Mouse (Mus musculus): ENCODE measurements around the gene Ptpn7.
A peak's percentile ranks its signal among the peaks of the same experiment; 100 is the strongest.
"Not testable (repeated sequence)": the region's sequence is repeated elsewhere in the genome, so short reads cannot be mapped to it uniquely, and the experiment has no call there.

Ptpn7 gene

GRCm38 (mm10) chr1:135132473-135132872 lies at the start of gene Ptpn7:
Gene Ptpn7 (plus strand): TSS chr1:135132700.
- DNase-seq, result peak; percentile 87 to 91

- DNase-seq, result no peak
Observed at GRCm38 (mm10) chr1:135083465-135083864, 49.0 kb upstream of the Ptpn7 start.

DNA sequence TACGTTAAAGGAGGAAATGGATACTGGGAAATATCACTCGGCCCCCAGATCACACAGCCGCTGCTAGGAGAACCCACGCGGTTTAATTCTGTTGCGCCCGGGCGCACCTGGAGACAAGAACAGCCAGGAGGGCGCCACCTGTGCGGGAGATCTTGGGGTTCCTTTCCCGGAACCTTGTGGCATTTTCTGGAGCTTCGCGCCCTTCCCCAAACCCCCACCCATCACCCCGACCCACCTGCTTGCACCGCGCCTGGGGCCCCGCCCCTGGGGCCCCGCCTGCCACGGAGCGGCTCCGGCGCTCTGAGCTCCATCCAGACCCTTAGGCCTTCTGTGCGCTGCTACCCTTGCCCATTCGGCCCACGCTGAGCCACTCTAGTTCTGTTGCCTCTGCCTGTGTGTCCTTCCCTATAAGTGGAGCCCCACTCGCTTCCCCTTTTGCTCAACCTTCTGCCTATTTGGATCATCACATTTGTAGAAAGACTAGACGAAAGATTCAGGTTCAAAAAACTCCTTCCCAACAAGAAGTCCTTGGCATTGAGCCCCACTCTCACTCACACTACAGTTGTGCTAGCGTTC lies 47.1 kb upstream of the Ptpn7 start:
- no peak for DNase-seq

DNA sequence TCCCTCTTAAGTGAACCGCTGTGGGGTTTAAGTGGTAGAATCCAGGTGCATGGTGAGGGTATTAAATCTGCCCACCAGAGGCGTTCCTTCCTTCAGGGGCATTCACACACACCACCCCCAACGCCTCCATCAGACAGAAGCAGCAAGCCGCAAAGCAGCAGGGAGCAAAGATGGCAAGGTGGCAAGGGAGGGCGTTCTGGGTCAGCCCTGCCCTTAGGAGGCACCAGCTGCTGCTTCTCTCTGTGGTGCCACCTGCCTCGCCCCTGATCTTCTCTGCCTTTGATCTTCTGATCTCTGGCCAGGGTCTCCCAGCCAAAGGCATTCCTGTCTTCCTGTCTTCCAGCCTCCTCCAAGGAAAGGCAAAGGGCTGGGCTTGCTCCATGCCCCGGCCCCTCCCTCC lies 46.5 kb upstream of the Ptpn7 start:
- DNase-seq, result no peak

DNA sequence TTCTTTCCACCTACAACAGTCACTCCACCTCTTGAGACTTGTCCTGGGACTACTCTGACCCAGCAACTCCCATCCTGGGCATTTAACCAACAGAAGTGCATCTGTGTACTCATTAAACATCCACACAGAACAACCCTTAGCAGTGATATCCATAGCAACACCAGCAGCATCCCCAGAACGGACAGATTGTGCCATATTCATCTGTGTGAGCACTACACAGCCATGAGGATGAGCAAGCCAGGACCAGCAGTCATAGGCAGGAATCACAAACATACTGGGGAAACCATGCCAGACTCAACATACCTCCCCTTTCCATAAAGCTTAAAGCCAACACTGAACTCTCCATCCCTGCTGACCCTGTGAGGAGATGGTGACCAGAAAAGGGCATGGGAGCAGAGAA lies 45.1 kb upstream of the Ptpn7 start:
- no peak for DNase-seq

DNA sequence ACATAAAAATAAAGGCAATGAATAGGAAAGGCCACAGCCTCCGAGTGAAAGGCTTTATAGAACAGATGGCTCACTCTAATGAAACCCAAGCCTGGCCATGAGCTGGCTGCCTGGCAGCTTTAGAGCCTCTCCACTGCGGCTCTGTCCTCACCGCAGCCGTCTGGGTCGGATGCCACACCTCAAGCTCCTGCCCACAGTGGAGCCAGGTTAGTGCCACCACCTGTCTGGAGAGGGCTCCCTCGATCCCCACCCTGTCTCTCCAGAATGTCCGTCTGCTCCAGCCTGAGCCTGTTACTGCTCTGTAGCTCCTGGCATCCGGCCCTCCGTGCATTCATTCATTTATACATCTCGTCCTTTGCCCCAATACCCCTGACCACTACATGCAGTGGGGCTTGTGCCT lies 42.9 kb upstream of the Ptpn7 start:
- DNase-seq, result no peak

DNA sequence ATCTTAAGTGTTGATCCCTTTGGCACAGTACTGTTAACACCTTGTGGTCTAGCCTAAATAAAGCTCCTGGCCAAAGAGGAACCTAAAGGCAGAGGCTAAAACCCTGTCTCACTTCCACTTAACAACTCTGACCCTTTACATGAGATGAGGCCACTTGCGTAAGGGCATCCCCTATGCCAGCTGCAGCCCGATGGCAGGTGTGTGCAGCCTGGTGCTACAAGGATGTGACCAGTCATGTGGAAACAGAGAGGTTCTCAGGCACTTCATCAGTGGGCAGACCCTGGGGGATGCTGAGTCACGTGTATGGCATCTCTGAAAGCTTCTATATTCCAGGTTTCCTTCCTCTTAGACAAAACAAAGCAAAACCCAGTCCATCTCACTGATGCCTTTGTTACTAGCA lies 41.6 kb upstream of the Ptpn7 start:
- DNase-seq, result no peak

- DNase-seq, result peak in 1 of 2 experiments; percentile 52
Observed at GRCm38 (mm10) chr1:135094723-135095122, 37.8 kb upstream of the Ptpn7 start.

- peak; percentile 47 to 57 for DNase-seq
Observed at GRCm38 (mm10) chr1:135095189-135095588, 37.3 kb upstream of the Ptpn7 start.

DNA sequence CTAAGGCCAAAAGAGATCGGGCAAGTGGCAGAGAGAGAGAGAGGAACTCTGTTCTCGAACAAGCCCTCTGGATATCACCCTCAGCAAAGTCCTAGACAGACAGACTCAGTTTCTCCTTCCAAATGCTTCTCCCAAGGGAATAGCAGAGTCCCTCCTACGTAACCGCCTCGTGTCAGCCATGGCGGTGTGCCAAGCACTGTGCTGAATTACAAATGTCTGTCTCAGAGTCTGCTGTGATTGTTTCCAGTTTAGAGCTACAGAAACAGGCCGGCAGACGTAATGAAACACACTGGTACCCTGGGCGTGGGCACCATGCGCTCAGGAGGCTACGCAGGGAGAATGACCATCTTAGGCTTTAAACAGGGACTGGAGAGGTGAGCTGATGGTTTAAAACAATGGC lies 36.2 kb upstream of the Ptpn7 start:
- no peak for DNase-seq

DNA sequence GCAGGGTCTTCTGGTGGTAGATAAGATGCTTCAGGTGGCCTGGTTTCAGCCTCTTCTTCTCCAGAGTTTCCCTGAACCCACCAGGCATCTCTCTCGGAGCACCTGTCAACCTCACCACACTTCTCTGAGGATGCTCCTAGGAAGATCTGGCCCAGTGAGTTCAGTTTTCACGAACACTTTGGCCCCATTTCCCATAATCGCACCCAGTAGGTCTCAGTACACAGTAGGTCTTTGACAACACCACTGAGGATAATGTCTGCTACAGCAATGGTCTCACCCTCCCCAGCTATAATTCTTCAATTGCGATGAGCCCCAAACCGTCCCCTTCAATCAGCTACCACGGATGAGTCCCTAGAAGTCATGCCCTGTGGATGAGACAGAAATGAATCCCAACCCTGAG lies 35.1 kb upstream of the Ptpn7 start:
- DNase-seq, result no peak

- no peak for DNase-seq
Observed at GRCm38 (mm10) chr1:135098441-135098840, 34.1 kb upstream of the Ptpn7 start.

DNA sequence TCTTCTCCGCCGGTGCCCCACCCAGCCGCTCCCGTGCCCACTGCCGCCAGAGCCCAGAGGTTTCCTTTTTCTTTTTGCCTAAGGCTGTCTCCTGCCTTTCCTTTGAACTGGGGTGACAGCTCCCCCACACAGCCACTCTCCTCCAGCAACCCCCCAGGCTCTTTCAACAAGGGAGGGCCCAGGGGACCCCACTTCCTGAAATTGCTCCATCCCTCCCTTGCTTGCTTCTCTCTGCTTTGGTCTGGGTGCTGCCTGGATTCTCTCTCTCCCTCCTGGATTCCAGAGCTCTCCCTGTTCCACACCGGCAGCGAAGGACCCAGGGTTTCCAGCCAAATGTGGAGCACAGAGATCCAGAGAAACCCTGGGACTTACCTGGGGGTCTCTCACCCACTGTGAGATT lies 32.1 kb upstream of the Ptpn7 start:
- DNase-seq, result no peak

GRCm38 (mm10) chr1:135105124-135105523 lies 27.4 kb upstream of the Ptpn7 start, which contains the start of gene Lgr6:
Gene Lgr6 (minus strand): TSS chr1:135105276.
- DNase-seq, result no peak

GRCm38 (mm10) chr1:135105951-135106350 lies 26.5 kb upstream of the Ptpn7 start:
- peak; percentile 51 to 75 for DNase-seq

GRCm38 (mm10) chr1:135108611-135109010 lies 23.9 kb upstream of the Ptpn7 start:
- DNase-seq, result peak in 1 of 2 experiments; percentile 51

- peak; percentile 40 to 72 for DNase-seq
Observed at GRCm38 (mm10) chr1:135110075-135110474, 22.4 kb upstream of the Ptpn7 start.

DNA sequence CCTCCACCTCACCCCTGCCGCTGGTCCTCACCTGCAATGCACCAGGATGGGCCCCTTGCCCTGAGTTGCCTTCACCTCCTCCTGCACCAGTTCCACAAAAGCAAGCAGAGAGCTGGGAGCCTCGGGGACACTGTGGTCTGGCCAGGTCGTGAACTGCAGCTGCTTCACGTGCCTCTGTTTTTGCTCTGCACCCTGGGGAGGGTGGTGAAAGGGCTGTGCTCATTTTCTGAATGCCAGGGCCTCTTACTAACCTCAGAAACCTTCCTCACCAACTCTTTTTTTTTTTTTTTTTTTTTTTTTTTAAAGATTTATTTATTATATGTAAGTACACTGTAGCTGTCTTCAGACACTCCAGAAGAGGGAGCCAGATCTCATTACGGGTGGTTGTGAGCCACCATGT lies 21.2 kb upstream of the Ptpn7 start:
- DNase-seq, result not testable (repeated sequence)

GRCm38 (mm10) chr1:135112661-135113060 lies 19.8 kb upstream of the Ptpn7 start:
- peak in 1 of 2 experiments; percentile 49 for DNase-seq

DNA sequence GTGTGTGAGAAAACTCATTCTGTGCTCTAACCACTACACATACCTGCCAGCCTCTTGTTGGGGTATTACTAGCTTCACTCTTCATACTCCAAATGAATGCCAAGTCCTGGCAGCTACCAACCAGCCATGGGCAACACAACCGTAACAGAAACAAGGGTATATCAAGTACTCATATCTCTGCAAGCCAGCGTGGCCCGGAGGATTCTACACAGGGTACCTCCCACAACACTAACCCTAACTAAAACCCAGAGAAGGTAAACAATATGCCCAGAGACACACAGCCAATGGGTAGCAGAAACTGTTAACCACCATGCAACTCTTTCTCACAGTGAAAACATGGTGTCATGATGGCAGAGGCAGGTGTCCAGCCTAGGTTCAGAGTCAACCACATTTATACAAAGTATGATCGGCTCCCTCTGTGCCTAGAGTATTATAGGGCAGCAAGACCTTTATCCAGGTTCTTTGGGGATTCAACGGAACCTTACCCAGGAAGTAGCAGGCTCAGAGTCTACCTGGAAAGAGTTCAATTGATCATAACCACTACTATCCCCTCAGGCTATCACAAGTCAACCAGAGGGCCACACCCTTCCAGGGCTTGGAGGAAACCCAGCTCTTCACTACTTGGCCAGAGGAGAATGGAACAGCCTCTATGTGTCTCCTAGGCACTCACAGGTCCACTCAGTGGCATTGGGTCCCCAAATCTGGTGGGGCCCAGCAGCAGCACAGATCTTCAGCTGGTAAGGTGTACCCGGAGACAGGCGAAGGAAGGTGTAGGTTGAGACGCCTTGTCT lies 7.7 kb upstream of the Ptpn7 start:
- no peak for DNase-seq

DNA sequence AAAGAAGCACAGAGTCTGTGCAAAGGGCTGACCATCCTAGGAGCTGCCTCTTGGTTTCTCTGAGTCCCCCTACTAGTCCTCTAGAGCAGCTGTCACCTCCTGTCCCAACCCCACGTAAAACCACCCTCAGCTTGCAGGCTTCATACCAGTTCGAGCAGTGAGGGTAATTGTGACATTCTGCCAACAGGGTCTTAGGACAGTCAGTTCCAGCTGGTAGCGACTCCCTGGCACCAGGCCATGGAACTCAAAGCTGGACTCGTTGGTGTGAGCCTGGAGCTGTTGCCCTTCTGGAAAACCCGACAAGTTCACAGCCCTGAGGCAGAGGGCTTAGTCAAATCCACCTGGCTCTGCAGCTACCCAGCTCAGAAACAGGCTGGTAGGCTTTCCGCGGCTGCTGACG lies 6.5 kb upstream of the Ptpn7 start:
- DNase-seq, result no peak

GRCm38 (mm10) chr1:135126443-135127027 lies 6.0 kb upstream of the Ptpn7 start:
- DNase-seq, result no peak

DNA sequence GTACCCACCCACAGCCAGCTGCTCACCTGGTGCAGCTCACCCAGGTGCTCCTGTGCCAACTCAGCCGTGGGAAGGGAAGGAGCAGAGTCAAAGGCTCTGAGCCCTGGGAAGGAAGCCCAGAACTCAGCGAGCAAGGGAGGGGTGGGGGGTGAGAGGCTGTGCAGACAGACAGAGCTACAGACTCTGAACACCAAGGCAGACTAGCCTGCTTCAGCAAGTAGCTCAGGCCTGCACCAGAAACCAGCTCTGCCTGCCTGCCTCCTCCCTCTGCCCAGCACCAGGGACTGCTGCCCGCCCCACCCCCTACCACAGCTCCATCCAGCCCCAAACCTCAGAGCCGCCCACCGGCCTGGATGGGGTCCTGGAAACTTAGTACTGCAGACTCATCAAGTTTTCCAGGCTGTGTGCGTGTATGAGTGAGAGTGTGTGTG lies 4.5 kb upstream of the Ptpn7 start:
- no peak for DNase-seq

DNA sequence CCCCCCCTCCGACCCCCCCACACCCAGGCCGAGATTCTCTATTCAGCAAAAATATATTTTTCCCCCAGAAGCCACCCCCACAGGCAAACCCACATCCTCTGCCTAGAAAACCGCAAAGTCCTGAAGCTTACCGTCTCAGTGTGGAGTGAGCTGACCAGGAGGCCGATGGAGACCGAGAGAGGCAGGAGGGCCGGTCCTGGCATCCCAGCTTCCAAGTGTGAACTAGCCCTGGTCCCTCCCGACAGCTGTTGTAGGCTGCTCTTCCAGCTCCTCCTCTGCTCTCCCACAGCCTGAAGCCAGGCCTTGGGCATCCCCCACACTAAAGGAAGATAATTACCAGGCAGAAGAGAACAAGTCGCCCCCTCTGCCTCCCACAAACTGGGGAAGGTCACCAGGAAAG lies 3.5 kb upstream of the Ptpn7 start:
- DNase-seq, result no peak
